11 mouse cellular contexts compared by ENCODE assay signal in genomic region chr11:90438768-90439167, GRCm38 (mm10).
"Had no signal": no experiment of that assay in that cellular context is flagged by ENCODE, and none has a peak within 500 bp of the region (broad histone marks: within the 10 kb centered on the region; RNA-seq: fewer than 3 reads in every experiment).

No protein-coding gene starts in this region.

- DNase-seq: retina, postnatal 1 day; right cerebral cortex, postnatal 14 days; right cerebral cortex, postnatal 25 days; right cerebral cortex, postnatal 4 days; spleen, adult 18-20 months; thymus, adult 18-20 months; thymus, adult 2 months; thymus, postnatal 14 days; thymus, postnatal 25 days; thymus, postnatal 36 days; thymus, postnatal 4 days had no signal
